Mouse (Mus musculus): Measurements from ENCODE around the gene Sec16a.

- TF ChIP-seq CTCF (IDR thresholded peaks at IDR 0.05; ENCODE audit: insufficient read depth, low read length) (no peak), POLR2A (IDR thresholded peaks at IDR 0.05; ENCODE audit: borderline replicate concordance, extremely low read depth, low read depth, low read length) (no peak)
Measured at GRCm38 (mm10) chr2:26364738-26365465, 80.1 kb downstream of the Sec16a start.
